Mouse (Mus musculus) olfactory bulb, adult 2 months (tissue): ENCODE measurements around the gene Tpbgl.

Experiments
- CTCF ChIP-seq: fragments of 200-500 bp; IDR thresholded peaks from 2 replicates; pipeline ENCODE4 v1.5.1; 2012; ENCODE audit warnings: low read depth, mild to moderate bottlenecking, low read length, moderate library complexity; ENCODE audit not compliant: insufficient read depth
- POLR2A ChIP-seq: fragments of 200-500 bp; IDR thresholded peaks from 2 replicates; pipeline ENCODE4 v1.6.1; 2012; ENCODE audit warnings: mild to moderate bottlenecking, low read depth, low read length, moderate library complexity; ENCODE audit not compliant: insufficient read depth

DNA sequence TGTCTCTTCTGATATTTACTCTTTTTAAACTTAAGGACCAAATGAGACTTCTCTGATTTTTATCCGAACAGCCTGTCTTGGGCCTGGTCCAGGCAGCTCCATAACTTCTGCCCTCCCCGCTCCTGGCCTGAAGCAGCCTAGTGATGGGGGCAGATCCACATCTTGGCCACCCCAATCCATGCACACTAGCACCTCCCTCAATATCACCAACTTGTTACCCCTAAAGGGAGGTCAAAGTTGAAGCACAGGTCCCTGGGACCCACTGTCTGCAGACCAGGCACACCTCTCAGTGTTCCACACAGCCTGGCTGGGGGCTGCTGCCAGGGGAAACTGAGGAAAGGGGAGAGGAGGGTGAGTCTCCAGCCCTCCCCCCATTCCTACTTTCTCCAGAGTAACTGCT, 21.8 kb downstream of the Tpbgl start:
- TF ChIP-seq POLR2A (no peak), CTCF (no peak)
